ENCODE assay signal across 29 mouse cellular contexts in the genomic region with DNA sequence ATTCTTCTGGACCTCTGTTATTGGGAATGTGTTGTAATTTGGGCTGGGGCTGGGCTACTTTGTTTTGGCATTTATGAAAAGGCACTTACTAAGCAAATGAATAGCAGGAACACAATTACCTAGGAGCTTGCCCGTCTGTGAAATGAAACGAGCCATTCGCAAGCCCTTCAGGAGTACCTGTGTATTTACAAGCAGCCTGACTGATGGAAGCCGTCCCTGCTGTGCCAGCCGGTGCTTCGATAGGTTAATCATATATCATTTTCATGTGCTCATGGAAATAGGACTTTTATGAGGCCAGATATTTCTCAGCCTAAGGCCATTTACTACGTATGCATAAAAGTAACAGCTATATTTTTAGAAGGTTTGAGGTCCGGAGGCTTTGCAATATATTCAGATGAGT. TPM values are rescaled to one million over a fixed set of nuclear protein-coding genes. Genes with fewer than 3 reads are reported as not detected.
"Had no signal": no experiment of that assay in that cellular context is flagged by ENCODE, and none has a peak within 500 bp of the region (broad histone marks: within the 10 kb centered on the region; RNA-seq: fewer than 3 reads in every experiment).

No protein-coding gene starts in this region.

- H3K9ac ChIP-seq: embryonic facial prominence, embryonic 12.5 days; embryonic facial prominence, embryonic 13.5 days; embryonic facial prominence, embryonic 15.5 days; forebrain, embryonic 12.5 days; forebrain, embryonic 13.5 days; forebrain, embryonic 15.5 days; forebrain, postnatal 0 days had no signal

- H3K27me3 ChIP-seq: embryonic facial prominence, embryonic 15.5 days had no signal

- H3K4me3 ChIP-seq: embryonic facial prominence, embryonic 10.5 days; embryonic facial prominence, embryonic 12.5 days; embryonic facial prominence, embryonic 13.5 days; embryonic facial prominence, embryonic 15.5 days; erythroblast, embryonic 14.5 days; forebrain, embryonic 10.5 days; forebrain, embryonic 12.5 days; forebrain, embryonic 13.5 days; forebrain, embryonic 15.5 days; gastrocnemius, adult 2 months; heart, adult 2 months had no signal

- H3K36me3 ChIP-seq: embryonic facial prominence, embryonic 10.5 days; embryonic facial prominence, embryonic 12.5 days; embryonic facial prominence, embryonic 13.5 days; embryonic facial prominence, embryonic 15.5 days; forebrain, embryonic 10.5 days; forebrain, embryonic 12.5 days; forebrain, embryonic 15.5 days had no signal

- H3K27ac ChIP-seq: embryonic facial prominence, embryonic 10.5 days; embryonic facial prominence, embryonic 12.5 days; embryonic facial prominence, embryonic 13.5 days; embryonic facial prominence, embryonic 15.5 days; forebrain, embryonic 10.5 days; forebrain, embryonic 12.5 days; forebrain, embryonic 13.5 days; forebrain, embryonic 15.5 days; gastrocnemius, adult 2 months; heart, adult 2 months had no signal

- DNase-seq: cerebellum, adult 2 months; cerebellum, adult 8-10 months; cerebellum, adult 9-10 months; cerebellum, adult 9-11 months; cerebellum, postnatal 10 days; cerebellum, postnatal 14 days; cerebellum, postnatal 25 days; cerebellum, postnatal 36 days; embryo, embryonic 11 days; forebrain, postnatal 0 days; gastrocnemius, adult 2 months; gastrocnemius, postnatal 10 days; gastrocnemius, postnatal 14 days; gastrocnemius, postnatal 25 days; gastrocnemius, postnatal 36 days; heart, adult 11 months; heart, adult 18-20 months; heart, adult 2 months had no signal

- H3K9me3 ChIP-seq: embryonic facial prominence, embryonic 10.5 days; embryonic facial prominence, embryonic 12.5 days; embryonic facial prominence, embryonic 13.5 days; embryonic facial prominence, embryonic 15.5 days; forebrain, embryonic 10.5 days; forebrain, embryonic 12.5 days; forebrain, embryonic 13.5 days; forebrain, embryonic 15.5 days had no signal

- H3K4me2 ChIP-seq: embryonic facial prominence, embryonic 12.5 days; embryonic facial prominence, embryonic 13.5 days; embryonic facial prominence, embryonic 15.5 days; forebrain, embryonic 12.5 days; forebrain, embryonic 13.5 days; forebrain, embryonic 15.5 days had no signal

- ATAC-seq: forebrain, embryonic 13.5 days; forebrain, embryonic 14.5 days; forebrain, embryonic 15.5 days; forebrain, embryonic 16.5 days; forebrain, postnatal 0 days had no signal

- H3K4me1 ChIP-seq: embryonic facial prominence, embryonic 12.5 days; embryonic facial prominence, embryonic 13.5 days; embryonic facial prominence, embryonic 15.5 days; forebrain, embryonic 13.5 days; forebrain, embryonic 15.5 days had no signal

RNA-seq across cellular contexts. Expression of gene Hspa12a, which starts 19.6 kb away (rescaled TPM):
- polyA plus RNA-seq: erythroblast, embryonic 14.5 days had no signal

RNA-seq across cellular contexts. Expression of gene Eno4, which starts 19.8 kb away (rescaled TPM):
- polyA plus RNA-seq: erythroblast, embryonic 14.5 days had no signal
